Mouse (Mus musculus) brain, embryonic 18.5 days (tissue): ENCODE data around the gene Synj1.

Experiments
- DNase-seq: peaks from one replicate; pipeline ENCODE4 v3.0.0-alpha.2; 2012; ENCODE audit warnings: low read depth, low spot score

Gene Synj1

GRCm38 (mm10) chr16:90892081-90892480 lies 119.0 kb downstream of the Synj1 start:
- DNase-seq: no peak

GRCm38 (mm10) chr16:90891601-90892000 lies 119.5 kb downstream of the Synj1 start:
- DNase-seq: no peak

GRCm38 (mm10) chr16:90890683-90891082 lies 120.4 kb downstream of the Synj1 start:
- no peak for DNase-seq
